Mouse (Mus musculus) c-Kit-negative CD71-positive TER-119-positive erythroid progenitor cells, embryonic 14.5 days (primary cell): ENCODE data around the gene Hip1r.

Experiments used
- DNase-seq: peaks from one replicate; pipeline ENCODE4 v3.0.0-alpha.2; 2013; ENCODE audit warnings: low read depth, low spot score

Hip1r gene

DNA sequence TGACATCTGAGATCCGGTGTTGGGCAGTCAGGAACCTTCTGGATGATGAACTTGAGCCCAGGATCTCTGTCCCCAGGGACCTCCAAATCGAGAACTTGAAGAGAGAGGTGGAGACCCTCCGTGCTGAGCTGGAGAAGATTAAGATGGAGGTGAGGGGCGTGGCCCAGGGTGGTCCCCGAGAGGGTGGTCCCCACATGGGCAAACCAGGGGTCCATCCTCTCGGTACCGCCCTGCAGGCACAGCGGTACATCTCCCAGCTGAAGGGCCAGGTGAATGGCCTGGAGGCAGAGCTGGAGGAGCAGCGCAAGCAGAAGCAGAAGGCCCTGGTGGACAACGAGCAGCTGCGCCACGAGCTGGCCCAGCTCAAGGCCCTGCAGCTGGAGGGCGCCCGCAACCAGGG lies 23.3 kb downstream of the Hip1r start:
- no peak for DNase-seq

DNA sequence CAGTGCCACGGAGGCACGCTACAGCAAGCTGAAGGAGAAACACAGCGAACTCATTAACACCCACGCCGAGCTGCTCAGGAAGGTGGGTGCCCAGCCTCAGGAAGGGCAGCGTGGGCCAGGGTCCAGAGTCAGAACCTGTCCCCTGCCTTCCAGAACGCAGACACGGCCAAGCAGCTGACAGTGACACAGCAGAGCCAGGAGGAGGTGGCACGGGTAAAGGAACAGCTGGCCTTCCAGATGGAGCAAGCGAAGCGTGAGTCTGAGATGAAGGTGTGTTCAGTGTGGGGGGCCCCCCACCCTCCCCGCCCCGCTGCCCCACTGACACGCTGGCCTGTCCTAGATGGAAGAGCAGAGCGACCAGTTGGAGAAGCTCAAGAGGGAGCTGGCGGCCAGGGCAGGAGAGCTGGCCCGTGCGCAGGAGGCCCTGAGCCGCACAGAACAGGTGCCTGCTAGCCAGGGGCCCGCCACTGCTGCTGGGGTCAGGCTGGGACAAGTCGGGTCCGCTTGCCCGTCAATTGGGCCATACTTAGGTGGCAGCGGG lies 23.9 kb downstream of the Hip1r start:
- DNase-seq: no peak

DNA sequence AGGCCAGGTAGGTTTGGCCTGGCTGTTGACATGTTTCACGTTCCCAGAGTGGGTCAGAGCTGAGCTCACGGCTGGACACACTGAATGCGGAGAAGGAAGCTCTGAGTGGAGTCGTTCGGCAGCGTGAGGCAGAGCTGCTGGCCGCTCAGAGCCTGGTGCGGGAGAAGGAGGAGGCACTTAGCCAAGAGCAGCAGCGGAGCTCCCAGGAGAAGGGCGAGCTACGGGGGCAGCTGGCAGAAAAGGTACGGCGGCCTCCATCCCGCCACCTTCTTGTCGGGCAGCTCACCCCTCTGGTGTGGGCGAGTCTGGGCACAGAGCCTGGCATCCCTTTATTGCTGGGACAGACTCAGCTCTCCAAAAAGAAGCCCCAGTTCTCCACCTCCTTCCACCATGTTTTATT lies 24.4 kb downstream of the Hip1r start:
- DNase-seq: no peak

GRCm38 (mm10) chr5:123998370-123998769 lies 24.9 kb downstream of the Hip1r start:
- DNase-seq: no peak

DNA sequence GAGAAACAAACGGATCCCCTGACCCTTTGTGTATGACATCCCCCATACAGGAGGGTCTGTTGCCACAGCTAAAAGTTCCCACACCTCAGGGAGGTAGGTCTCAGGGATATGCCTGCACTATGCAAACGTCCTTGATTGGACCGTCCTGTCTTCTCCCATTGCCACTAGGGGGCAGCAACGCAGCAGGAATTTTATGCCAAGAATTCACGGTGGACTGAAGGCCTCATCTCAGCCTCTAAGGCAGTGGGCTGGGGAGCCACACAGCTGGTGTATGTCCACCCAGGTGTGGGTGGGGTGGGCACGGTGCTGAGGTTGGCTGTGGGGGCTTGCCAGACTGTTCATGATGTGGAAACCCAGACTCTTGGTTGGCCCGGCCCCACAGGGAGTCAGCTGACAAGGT lies 27.4 kb downstream of the Hip1r start:
- DNase-seq: peak; percentile 85

DNA sequence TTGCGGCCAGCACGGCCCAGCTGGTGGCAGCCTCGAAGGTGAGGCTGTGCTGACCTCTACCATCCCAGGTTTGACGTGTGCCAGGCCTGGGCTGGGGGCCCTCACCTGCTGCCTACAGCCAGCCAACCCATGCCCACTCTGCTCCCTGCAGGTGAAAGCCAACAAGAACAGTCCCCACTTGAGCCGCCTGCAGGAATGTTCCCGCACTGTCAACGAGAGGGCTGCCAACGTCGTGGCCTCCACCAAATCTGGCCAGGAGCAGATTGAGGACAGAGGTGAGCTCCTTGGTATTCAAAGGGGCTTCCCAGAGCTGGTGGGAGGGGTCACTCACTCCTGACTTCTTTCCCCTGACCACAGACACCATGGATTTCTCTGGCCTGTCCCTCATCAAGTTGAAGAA lies 27.8 kb downstream of the Hip1r start:
- no peak for DNase-seq

GRCm38 (mm10) chr5:124002876-124003275 lies 29.4 kb downstream of the Hip1r start:
- DNase-seq: no peak

GRCm38 (mm10) chr5:124003375-124003774 lies 29.9 kb downstream of the Hip1r start:
- DNase-seq: no peak

- DNase-seq: no peak
These were observed 31.1 kb downstream of the Hip1r start for GRCm38 (mm10) chr5:124004356-124005150.

DNA sequence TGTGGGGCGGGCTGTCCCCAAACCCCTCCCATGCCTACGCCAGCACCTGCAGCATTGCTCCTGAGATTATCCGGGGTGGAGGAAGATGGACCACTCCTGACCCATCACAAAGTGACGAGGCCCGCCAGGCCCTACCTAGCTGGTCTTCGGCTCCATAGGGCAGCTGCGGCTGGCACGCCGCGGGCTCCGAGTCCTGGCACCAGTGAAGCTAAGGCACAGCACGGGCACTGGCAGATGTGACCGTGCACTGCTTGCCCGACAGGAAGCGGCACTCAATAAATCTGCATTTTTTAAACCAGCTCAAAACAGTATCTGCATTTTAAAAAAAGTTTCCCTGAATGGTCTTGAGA lies 31.7 kb downstream of the Hip1r start:
- no peak for DNase-seq

DNA sequence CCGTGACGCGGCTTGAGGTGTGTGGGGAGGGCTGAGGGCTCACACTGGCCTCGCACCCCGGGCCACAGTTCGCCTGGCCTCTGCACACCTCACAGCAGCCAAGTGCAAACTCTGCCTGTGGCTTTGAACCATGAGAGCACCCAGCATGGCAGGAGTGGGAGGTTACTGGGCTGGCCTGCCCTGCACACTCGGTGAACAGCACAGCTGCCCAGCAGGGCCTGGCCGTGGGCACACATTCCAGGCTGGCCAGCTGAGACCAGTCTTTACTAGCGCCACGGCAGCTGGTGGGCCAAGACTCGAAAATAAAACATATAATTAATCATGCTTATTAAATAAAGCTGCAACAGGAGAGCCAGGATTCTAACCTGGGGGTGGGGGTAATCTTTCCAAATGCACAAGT lies 32.2 kb downstream of the Hip1r start:
- DNase-seq: no peak

DNA sequence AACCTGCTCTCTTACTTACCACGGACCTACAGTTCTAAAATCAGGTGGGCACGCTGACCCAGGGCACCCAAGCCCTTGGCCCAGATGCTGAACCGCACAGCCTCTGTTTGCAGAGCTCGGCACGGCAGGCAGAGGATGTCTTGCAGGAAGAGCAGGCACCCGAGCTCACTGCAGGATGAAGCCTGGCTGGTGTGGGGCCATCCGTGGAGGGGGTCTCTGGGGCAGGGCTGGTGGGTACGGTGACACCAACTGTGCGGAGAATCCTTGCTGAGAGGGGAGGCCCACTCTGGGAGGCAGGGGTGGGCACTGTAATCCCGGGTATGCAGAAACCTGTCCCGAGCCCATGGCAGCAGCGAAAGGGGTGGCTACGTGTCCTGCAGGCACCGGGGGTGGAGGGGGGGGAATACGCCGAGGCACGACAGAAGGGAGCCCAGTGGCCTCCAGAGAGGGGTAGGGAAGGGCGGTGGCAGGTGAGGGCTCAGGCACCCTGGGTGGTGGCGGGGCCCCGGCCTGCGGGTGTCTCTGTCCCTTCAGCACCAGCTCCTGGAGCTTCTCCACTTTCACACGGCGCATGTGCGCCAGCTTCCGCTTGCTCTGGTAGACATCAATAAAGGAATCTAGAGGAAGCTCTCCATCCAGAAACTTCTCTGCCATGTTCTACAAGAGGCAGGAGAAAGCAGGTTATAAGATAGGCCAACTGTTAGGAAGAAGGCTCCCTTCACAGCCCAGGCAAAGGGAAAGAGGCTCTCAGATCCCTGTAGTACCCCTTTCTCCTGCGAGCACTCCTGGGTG lies 32.9 kb downstream of the Hip1r start:
- DNase-seq: no peak

DNA sequence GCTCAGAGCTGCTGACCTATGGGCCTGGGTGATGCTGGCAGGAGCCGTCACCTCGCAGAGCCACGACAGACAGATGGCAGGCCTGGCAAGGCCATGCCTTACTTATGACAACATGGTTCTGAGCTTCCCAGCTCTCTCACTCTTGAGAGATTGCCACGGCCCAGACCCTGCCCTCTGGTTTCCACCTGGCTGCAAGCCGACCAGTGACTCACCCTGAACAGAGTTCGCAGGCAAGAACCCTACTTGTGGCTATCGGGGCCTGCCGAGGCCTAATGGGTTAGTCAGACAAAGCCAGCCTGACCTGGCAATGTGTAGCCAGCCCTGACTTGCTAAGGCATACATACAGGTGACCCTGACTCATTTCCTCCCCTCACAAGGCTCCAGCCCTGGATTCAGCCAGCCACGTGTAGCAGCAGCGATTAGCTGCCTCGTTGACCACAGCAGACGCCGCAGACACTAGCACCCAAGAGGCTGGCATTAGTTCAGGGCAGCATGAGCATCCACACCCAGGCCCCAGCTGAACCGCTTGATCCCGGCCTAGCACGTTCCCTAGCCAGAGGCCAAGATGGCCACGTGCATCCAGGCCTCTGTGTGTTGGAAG lies 33.6 kb downstream of the Hip1r start:
- no peak for DNase-seq

DNA sequence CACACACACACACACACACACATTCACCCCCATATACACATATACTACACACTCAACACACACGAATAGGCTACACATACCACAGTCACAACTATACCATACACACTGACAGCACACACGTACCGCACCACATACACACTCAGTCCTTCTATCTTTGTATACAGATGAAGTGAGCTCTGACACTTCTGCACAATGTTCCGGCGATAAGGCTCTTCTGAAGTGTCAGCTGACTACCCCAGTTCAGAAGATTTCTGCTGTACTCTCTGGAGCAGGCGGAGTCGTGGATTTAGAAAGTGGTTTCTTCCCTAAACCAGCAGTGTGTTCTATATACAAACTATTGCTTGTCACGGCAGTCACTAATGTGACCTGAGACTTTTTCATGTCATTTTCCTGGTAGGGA lies 36.6 kb downstream of the Hip1r start:
- DNase-seq: peak; percentile 49

GRCm38 (mm10) chr5:124010910-124011655 lies 37.7 kb downstream of the Hip1r start:
- peak; percentile 50 for DNase-seq

- no peak for DNase-seq
These were observed 38.5 kb downstream of the Hip1r start for GRCm38 (mm10) chr5:124011927-124012326.

GRCm38 (mm10) chr5:124012885-124013284 lies 39.5 kb downstream of the Hip1r start:
- no peak for DNase-seq

DNA sequence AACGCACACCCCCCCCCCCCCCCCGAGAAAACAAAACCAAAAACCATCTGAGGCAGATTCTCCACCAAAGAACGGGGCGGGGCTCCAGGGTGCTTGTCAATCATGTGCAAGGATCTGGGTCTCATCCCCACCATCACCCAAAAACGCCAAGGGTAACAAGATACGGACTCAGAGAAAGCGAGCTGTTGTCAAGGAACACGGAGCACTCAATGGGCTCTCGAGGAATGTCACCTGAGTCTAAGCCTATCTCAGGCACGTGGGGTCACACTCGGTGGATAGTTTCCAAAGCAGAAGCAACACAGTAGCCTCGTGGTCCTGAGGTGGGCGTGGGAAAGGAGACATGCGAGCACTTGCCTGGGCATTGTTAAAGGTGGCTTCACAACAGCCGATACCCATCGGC lies 40.3 kb downstream of the Hip1r start:
- DNase-seq: no peak

DNA sequence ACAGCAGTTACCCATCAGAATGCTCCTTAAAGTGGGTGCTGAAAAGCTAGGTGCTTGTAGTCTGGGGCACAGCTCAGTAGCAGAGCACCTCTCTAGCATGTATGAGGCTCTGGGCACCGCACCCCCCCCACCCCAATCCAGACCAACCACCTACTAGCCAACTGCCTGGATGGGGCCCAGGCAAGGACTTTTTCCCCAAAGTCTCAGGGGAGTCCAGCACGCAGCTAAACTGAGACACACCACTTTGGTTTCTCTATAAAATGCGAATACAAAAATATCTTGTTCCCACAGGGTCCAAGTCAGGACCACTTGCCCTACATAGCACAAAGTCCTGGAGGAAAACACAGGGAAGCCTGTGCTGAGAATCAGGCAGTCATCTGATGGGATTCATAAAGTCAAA lies 40.8 kb downstream of the Hip1r start:
- DNase-seq: no peak

GRCm38 (mm10) chr5:124014791-124015251 lies 41.4 kb downstream of the Hip1r start:
- no peak for DNase-seq

GRCm38 (mm10) chr5:124015727-124016126 lies 42.3 kb downstream of the Hip1r start:
- DNase-seq: no peak
